Mouse (Mus musculus) forebrain, postnatal 0 days (tissue): Measurements from ENCODE around the gene 3110040N11Rik. TPM values are rescaled to one million over a fixed set of nuclear protein-coding genes. Genes with fewer than 3 reads are reported as not detected.

Experiments
- ATAC-seq: fragments of 200-750 bp; cut with Nextera tagmentation; 2 replicates; pipeline ENCODE4 v1.8.0; 2017; ENCODE audit warnings: mild to moderate bottlenecking, moderate library complexity
- DNase-seq: peaks from one replicate; pipeline ENCODE4 v3.0.0-alpha.2; 2015
- H3K27ac ChIP-seq: fragments of 300-500 bp; sonication (generic); 2 replicates; pipeline ENCODE4 v1.5.1; 2014; ENCODE audit warnings: low read depth, mild to moderate bottlenecking, antibody characterized with exemption, low read length, moderate library complexity, mixed read lengths
- H3K27me3 ChIP-seq: fragments of 300-500 bp; sonication (generic); 2 replicates; pipeline ENCODE4 v1.6.1; 2014; ENCODE audit warnings: mild to moderate bottlenecking, low read length, mixed read lengths; ENCODE audit not compliant: insufficient read depth
- H3K36me3 ChIP-seq: fragments of 300-500 bp; sonication (generic); 2 replicates; pipeline ENCODE4 v1.6.1; 2014; ENCODE audit warnings: mild to moderate bottlenecking, moderate library complexity; ENCODE audit not compliant: insufficient read depth
- H3K4me1 ChIP-seq: fragments of 300-500 bp; sonication (generic); 2 replicates; pipeline ENCODE4 v1.6.1; 2014; ENCODE audit warnings: antibody characterized with exemption; ENCODE audit not compliant: insufficient read depth
- H3K4me2 ChIP-seq: fragments of 300-500 bp; sonication (generic); 2 replicates; pipeline ENCODE4 v1.6.1; 2014; ENCODE audit warnings: low read depth, mild to moderate bottlenecking, moderate library complexity
- H3K4me3 ChIP-seq: fragments of 300-500 bp; sonication (generic); 2 replicates; pipeline ENCODE4 v1.5.1; 2014; ENCODE audit warnings: low read depth, low read length, mixed read lengths
- H3K9ac ChIP-seq: fragments of 300-500 bp; sonication (generic); 2 replicates; pipeline ENCODE4 v1.6.1; 2014; ENCODE audit warnings: mild to moderate bottlenecking
- H3K9me3 ChIP-seq: fragments of 300-500 bp; sonication (generic); 2 replicates; pipeline ENCODE4 v1.6.1; 2016; ENCODE audit warnings: low read length
- CTCF ChIP-seq: sonication (generic); IDR thresholded peaks from 2 replicates; pipeline ENCODE4 v1.5.1; 2016; ENCODE audit warnings: antibody characterized with exemption, control low read depth, low read depth
- WGBS: fragments of 180-500 bp; shearing (Covaris S2); extraction: QIAGEN DNeasy Blood & Tissue Kit; methylation state at CpG from one replicate; pipeline ENCODE4 v1.1.7; 2014; 5-methylcytosine and 5-hydroxymethylcytosine counted together
- polyA plus RNA-seq: library from polyadenylated mRNA; unstranded; fragments of >200 nt; fragmentation: Nextera tagmentation; extraction: Ambion mirVana; gene quantifications from 2 replicates; pipeline ENCODE4 v1.2.1, GENCODE M21; 2015
- total RNA-seq: library from RNA; depleted of rRNA; stranded (reverse); fragments of >200 nt; gene quantifications from 2 replicates; pipeline ENCODE4 v1.2.3, GENCODE M21; 2014

The 3110040N11Rik gene
- total and polyA plus RNA-seq, 2 experiments from 2014 or later, result 50.9 to 59.3 TPM

DNA sequence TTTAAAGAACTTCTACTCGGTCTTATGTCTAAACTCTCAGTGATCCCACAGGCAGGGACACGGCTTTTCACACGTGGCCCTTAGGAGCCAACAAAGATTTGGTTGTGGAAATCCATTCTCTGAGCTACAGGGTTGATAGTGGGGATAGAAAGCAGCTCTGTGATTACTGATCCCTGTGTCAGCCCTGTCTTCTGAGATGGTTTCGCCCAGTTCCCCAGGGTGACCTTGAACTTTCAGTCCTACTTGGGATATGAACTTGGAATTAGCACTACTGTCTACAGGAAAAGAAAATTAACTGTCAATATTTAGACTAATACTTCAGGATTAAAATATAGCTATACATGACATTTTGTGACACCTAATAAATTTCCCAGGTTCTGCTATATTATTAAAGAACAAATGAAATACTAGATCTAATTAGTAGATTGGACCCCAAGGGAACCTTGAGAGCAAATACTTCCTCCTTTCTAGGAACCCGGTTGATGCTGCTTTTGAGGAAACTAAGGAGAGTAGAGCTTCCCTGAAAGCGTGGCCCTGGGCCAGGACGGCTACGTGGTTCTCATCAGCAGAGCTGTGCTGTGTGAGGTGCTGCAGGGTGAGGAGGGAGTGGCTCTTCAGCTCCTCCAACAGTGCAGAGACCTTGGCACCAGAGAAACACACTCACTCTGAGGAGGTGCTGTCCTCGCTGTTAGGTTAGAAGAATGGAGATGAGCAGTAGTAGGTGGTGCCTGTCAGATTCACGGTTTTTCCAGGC, 16.3 kb downstream of the 3110040N11Rik start:
- no peak overlapping the region for H3K4me3 ChIP-seq
- no peaks in the 10 kb centered on the region for H3K4me1 ChIP-seq
- 85% methylated on average over 10 of the region's 10 CpGs for WGBS
- H3K9me3 ChIP-seq, result no peaks in the 10 kb centered on the region
- no peak for TF ChIP-seq CTCF
- H3K27ac ChIP-seq, result no peak overlapping the region
- no peak for ATAC-seq
- DNase-seq, result no peak
- H3K9ac ChIP-seq, result no peak overlapping the region
- no peak overlapping the region for H3K4me2 ChIP-seq
- no peaks in the 10 kb centered on the region for H3K27me3 ChIP-seq
- no peaks in the 10 kb centered on the region for H3K36me3 ChIP-seq

DNA sequence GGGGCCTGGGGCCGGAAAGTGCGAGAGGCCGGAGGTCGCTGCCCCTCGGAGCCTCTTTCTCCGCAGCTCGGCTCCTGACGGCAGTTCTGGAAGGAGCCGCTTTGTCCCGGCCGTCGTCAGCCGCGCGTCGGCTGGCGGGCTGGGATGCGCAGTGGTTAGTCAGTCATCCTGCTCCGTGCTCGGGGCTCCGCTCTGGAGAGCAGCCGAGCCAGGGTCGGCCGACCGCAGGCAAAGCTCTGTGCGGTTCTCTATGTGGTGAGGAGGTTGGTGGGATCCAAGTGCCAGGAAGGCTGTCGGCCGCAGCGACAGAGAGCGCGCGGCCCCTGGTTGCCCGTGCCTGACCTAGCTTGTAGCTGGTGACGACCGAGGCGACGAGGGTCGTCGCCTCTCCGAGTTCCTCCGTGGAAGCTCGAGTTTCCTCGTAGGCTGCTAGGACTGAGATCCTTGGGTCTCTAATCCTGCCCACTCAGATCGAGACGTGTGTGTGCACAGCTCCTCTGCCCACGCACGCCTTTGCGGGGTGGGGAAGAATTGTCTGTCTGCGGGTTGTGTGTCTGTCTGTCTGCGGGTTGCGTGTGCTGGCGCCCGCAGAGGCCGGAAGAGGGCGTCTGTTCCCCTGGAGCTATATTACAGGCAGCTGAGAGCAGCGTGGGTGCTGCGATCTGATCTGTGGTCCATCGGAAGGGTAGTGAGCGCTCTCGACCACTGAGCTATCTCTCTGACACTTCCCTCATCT, 26.0 kb downstream of the 3110040N11Rik start:
- peak overlapping the region; percentile 90 for H3K4me3 ChIP-seq
- no peaks in the 10 kb centered on the region for H3K36me3 ChIP-seq
- peak; percentile 60 for TF ChIP-seq CTCF
- WGBS, result 3% methylated on average over 60 of the region's 60 CpGs
- H3K9ac ChIP-seq, result peak overlapping the region; percentile 90
- H3K4me2 ChIP-seq, result peak overlapping the region; percentile 90
- ATAC-seq (peak; percentile 71), DNase-seq (peak; percentile 54)
- H3K4me1 ChIP-seq, result peaks cover 3% of the 10 kb centered on the region; the same call in 1 of the 2 replicates
- no peaks in the 10 kb centered on the region for H3K9me3 ChIP-seq
- H3K27ac ChIP-seq, result peak overlapping the region; percentile 84
- no peaks in the 10 kb centered on the region for H3K27me3 ChIP-seq

DNA sequence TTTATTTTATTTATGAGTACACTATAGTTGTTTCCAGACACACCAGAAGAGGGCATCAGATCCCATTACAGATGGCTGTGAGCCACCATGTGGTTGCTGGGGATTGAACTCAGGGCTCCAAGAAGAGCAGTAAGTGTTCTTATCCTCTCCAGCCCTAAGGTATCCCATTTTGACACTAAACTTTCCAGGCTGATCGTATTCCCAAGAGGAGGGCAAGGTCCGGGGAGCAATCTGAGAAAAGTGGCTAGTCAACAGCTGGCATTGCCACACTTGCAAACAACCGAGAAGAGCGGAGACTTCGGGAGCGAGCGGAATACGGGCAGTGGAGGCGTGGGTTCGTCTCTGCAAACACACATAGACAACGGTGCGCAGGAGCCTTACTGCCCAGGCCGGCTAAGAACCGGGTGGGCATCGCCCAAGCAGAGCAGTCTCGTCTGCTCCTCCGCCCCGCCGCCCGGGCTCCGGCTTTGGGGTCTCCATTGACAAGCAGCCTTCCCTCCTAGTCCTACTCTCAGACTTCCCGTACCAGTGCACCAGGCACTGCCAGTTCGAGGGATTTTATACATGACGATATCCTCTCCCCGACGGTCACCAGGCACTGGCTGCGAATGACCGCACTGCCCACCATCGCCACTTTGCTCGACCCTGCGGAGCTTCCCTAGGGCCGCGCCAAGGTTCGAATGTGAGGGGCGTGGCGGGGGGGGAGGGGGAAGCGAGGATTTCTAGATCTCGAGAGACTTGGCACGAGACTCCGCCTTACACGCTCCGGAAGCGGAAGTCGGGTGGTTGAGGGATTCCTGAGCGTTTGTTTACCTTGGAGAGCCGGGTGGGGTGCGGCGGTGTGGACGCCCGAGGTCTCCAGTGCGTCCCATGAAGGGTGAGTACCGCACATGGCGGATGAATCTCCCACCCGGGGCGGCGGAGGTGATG, 26.8 kb downstream of the 3110040N11Rik start, which contains the start of gene Ramac:
Gene Ramac (plus strand): TSS at position 746 of the 930 bp plus-strand sequence.
- DNase-seq, result peak; percentile 97
- no peaks in the 10 kb centered on the region for H3K9me3 ChIP-seq
- H3K27ac ChIP-seq, result peak within 1 kb of the TSS; percentile 84
- peak; percentile 60 for TF ChIP-seq CTCF
- no peaks in the 10 kb centered on the region for H3K36me3 ChIP-seq
- peaks cover 3% of the 10 kb centered on the region; the same call in 1 of the 2 replicates for H3K4me1 ChIP-seq
- peak; percentile 97 for ATAC-seq
- H3K4me3 ChIP-seq, result peak within 1 kb of the TSS; percentile 90
- peak within 1 kb of the TSS; percentile 90 for H3K4me2 ChIP-seq
- 2% methylated on average over 56 of the region's 56 CpGs for WGBS
- H3K27me3 ChIP-seq, result no peaks in the 10 kb centered on the region
- H3K9ac ChIP-seq, result peak within 1 kb of the TSS; percentile 90

DNA sequence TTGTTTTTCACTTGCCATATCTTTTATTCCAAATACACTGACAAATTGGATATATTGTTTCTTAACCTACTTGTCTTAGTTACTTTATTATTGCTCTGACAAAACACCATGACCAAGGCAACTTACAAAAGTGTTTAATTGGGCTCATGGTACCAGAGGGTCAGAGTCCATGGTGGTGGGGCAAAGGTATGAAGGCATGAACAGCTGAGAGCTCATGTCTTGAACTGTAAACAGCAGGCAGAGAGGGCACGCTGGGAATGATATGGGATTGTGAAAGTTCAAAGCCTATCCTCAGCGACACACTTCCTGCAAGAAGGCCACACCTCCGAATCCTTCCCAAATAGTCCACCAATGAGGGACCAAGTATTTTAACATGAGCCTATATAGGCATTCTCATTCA, 41.3 kb downstream of the 3110040N11Rik start:
- H3K27me3 ChIP-seq, result no peaks in the 10 kb centered on the region
- 87% methylated on average over 3 of the region's 3 CpGs for WGBS
- H3K4me3 ChIP-seq, result no peak overlapping the region
- H3K4me2 ChIP-seq, result no peak overlapping the region
- H3K36me3 ChIP-seq, result no peaks in the 10 kb centered on the region
- DNase-seq, result no peak
- TF ChIP-seq CTCF, result no peak
- no peaks in the 10 kb centered on the region for H3K9me3 ChIP-seq
- no peak overlapping the region for H3K27ac ChIP-seq
- H3K9ac ChIP-seq, result no peak overlapping the region
- H3K4me1 ChIP-seq, result no peaks in the 10 kb centered on the region
- no peak for ATAC-seq

DNA sequence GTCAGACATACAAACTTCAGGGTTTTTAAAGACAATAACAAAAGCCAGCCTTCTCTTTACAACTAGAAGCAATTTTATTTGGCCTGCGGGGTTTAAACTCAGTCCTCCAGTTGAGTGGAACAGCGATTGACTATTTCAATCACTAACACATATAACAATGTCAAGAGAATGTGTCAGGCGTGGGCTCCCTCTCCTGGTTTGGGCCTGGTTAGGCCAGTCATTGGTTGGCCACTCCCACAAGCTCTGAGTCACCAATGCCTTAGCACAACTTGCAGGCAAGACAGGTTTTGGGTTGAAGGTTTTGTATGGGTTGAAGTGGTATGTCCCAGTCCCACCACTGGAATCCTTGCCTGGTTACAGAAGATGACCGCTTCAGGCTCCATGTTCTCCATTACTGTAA, 45.1 kb downstream of the 3110040N11Rik start:
- no peaks in the 10 kb centered on the region for H3K27me3 ChIP-seq
- no peak overlapping the region for H3K27ac ChIP-seq
- DNase-seq (peak; percentile 27), ATAC-seq (0 out of 2 replicates have a peak, but pooled peaks have one; percentile 38)
- H3K9ac ChIP-seq, result no peak overlapping the region
- H3K9me3 ChIP-seq, result no peaks in the 10 kb centered on the region
- H3K4me2 ChIP-seq, result no peak overlapping the region
- 73% methylated on average over 4 of the region's 4 CpGs for WGBS
- H3K4me1 ChIP-seq, result no peaks in the 10 kb centered on the region
- H3K4me3 ChIP-seq, result no peak overlapping the region
- H3K36me3 ChIP-seq, result no peaks in the 10 kb centered on the region
- TF ChIP-seq CTCF, result peak; percentile 51

DNA sequence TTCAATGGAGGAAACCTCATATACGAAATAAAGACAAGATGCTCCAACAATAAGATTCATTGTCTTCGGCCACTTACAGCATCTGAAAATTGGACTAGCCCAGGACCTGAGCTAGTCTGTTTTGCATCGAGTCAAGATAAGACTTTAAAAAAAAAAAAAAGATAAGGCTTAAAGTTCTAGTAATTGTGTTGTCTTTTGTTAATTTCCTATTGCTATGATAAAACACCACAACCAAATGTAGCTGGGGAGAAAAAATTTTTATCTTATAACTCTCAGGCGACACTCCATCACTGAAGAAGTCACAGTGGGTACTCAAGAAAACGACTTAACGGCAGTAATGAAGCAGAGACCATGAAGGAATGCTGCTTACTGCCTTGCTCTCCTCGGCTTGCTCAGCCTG, 49.3 kb downstream of the 3110040N11Rik start:
- H3K9me3 ChIP-seq, result no peaks in the 10 kb centered on the region
- TF ChIP-seq CTCF, result no peak

More for the DNA sequence above, 49.3 kb downstream of the 3110040N11Rik start:
- no peak for DNase-seq
- ATAC-seq, result no peak
- no peak overlapping the region for H3K27ac ChIP-seq
- H3K36me3 ChIP-seq, result no peaks in the 10 kb centered on the region
- no peaks in the 10 kb centered on the region for H3K27me3 ChIP-seq
- H3K4me1 ChIP-seq, result no peaks in the 10 kb centered on the region
- H3K9ac ChIP-seq, result no peak overlapping the region
- WGBS, result 91% methylated on average over 7 of the region's 7 CpGs
- no peak overlapping the region for H3K4me3 ChIP-seq
- H3K4me2 ChIP-seq, result no peak overlapping the region
